Mouse (Mus musculus) layer of hippocampus, postnatal 14 days (tissue): Measurements from ENCODE around the gene Gpn3. TPM values are rescaled to one million over a fixed set of nuclear protein-coding genes. Genes with fewer than 3 reads are reported as not detected.

Source experiments
- DNase-seq, 2 experiments: peaks; one replicate each; pipeline ENCODE4 v3.0.0; 2021 to 2022; ENCODE audit warnings: low spot score in 2 of 2, mixed read lengths in 1 of 2
- total RNA-seq, 2 experiments: library from RNA; stranded (reverse); gene quantifications; 2 replicates each; pipeline ENCODE4 v1.2.3; 2021

The Gpn3 gene
- total RNA-seq, 2 experiments from 2014 or later = 26.8 to 27.2 TPM

DNA sequence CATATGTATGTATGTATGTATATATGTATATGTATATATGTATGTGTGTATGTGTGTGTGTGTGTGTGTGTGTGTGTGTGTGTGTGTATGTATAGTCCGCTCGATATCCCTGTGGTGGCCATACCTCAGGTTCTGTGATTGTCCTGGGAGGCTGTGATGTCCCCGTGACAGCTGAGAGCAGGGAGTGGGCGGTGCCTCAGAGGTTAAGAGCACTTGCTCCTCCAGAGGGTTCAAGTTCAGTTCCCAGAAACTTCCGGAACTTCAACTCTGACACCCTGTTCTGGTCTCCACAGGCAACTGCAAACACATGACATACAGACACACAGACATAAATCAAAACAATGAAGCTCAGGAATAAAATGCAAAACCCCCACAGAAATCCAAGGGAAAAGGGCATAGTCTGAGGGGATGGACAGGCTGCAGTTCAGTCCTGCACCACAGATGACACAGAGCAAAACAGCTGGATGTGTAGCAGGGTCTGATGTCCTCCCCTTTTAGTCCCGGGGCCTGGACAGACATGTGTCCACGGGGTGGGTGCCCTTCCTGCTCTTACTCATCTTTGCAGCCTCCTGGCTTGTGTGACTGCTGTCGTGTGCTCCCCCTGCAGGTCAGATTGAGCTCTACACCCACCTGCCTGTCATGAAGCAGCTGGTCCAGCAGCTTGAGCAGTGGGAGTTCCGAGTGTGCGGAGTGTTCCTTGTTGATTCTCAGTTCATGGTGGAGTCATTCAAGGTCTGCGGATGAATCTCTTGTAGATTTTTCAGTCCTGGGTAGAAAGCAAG, 7.9 kb downstream of the Gpn3 start:
- peak; percentile 78 to 85 for DNase-seq

GRCm38 (mm10) chr5:122390006-122390405, 18.3 kb downstream of the Gpn3 start:
- DNase-seq = no peak

DNA sequence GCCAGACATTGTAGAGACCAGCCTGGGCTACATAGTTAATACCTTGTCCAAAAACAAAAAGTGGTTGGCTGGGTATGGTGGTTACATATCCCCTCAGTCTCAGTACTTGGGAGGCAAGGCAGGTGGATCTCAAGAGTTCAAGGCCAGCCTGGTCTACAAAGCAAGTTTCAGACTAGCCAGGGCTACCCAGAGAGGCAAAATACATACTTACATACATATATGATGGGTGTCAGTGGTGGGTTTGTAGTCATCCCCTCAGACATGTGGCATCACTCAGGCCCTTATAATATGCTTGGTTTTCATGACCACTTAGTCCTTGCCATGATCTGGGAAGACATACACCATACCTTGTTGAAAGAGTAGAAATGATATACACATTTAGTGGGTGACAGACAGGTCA, 19.0 kb downstream of the Gpn3 start:
- no peak for DNase-seq

DNA sequence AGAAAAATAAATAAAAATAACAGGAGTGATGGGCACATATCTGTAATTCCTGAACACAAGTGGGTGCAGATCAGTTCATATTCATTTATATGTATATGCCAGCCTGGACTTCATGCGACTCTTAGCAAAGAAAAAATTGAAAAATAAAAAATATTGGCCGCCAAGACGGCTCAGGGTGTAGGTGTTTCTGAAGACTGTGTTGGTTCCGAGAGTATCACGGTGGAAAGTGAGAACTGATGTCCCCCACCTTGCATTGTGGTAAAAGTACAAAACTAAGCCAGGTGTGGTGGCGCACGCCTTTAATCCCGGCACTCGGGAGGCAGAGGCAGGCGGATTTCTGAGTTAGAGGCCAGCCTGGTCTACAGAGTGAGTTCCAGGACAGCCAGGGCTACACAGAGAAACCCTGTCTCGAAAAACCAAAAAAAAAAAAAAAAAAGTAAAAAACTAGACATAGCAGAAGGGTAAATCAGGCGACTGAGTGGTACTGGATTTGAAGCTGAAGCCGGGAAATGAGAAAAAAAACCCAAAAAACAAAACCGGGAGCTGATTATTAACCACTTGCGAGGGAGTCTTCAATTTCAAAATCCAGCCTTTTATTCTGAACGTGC, 19.6 kb downstream of the Gpn3 start:
- DNase-seq = no peak

DNA sequence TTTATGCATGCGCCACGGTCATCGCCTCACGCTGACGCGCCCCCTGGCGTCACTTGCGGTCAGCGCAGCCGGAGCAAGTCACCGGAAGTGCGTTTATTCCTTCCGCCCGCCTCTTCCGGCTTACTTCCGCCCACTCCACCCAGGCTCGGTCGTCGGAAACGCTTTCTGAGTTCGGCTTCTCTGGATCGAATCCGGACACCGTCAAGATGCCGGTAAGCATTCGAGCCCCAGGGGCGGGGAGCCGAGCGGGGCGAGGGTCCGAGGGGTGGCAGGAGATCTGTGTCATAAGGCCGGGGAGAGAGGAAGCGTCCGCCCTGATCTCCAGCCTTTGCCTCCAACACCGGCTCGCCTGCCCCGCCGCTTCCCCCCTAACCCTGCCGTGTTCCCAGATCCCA, 20.1 kb downstream of the Gpn3 start, which contains the start of gene Arpc3:
Gene Arpc3 (plus strand): TSS at position 93 of the 395 bp plus-strand sequence.
- peak; percentile 91 to 94 for DNase-seq

DNA sequence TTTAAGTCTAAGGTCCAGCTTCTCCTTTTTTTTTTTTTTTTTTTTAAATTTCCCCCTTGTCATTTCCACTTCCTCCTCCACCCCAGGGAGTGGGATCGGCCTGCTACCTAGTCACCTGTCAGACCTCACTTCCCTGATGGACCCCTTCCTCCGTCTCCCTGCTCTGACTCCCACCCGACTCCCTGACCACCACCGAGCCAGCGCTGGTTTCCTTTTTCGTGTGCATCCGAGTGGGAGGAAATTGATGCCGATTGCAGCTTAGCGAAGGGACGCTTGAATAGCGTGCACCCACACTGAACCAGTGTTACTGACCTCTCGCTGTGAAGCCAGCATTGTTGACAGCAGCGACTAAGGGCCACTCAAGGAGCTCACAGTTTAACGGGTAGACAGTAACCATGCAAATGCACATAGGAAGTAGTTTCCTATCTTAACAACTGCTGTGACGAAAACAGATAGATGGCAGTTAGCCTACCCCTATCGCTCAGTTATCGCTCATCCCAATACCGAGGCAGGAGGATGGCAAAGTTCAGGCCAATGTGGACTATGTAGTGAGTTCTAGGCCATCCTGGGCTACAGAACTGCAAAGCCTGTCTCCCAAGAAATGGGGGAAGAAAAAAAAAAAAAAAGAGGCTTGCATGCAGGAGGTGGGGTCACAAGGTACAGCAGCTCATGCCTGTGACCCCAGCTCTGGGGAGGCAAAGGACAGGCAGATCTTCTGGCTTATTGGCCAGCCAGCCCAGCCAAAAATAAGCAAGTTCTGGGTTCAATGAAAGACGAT, 20.7 kb downstream of the Gpn3 start:
- DNase-seq = peak in 1 of 2 experiments; percentile 22

DNA sequence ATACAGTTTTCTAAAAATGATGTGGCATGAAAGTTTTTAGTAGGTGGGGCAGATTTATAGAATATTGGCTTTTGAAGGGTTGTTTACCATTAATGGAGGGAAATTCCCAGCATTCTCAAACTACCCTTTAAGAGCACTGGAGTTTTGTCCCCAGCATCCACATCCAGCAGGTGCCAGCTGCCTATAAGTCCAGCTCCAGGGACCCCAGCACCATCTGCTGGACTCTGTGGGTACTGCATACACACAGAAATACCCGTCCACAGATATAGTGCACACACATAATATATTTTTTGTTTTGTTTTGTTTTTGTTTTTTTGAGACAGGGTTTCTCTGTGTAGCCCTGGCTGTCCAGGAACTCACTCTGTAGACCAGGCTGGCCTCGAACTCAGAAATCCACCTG, 22.2 kb downstream of the Gpn3 start:
- DNase-seq = peak; percentile 55 to 74

DNA sequence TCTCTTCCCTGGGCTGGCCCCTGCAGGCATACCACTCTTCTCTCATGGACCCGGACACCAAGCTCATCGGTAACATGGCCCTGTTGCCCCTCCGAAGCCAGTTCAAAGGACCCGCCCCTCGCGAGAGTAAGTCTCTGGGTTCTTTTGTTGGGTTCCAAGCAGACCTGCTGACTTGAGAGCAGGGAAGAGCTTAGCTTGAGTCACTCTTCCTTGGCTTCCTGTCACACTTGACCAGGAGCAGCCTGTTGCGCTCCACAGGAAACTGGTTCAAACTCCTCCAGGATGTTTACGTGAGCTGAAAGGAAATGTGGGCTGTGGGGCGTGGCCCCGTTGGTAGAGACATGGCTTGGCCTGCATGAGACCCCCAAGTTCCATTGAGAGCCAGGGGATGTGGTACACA, 25.1 kb downstream of the Gpn3 start:
- DNase-seq = no peak

DNA sequence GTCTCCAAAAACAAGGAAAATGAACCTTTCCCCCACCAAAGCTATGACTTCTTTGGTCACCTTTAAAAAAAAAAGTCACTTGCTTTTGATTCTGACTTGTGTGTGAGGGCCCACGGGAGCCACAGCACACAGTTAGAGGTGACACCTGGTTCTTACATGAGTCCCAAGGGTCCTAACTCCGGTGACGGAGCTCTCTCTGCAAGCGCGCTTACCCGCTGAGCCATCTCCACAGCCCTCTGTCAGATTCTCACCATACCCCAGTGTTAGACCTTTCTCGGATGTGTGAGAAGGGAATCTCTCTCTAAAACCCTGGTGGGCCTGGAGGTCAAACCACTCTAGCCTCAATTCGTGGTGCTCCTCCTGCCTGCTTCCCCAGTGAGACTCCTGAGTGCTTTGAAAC, 25.8 kb downstream of the Gpn3 start:
- no peak for DNase-seq

GRCm38 (mm10) chr5:122399871-122400270, 28.2 kb downstream of the Gpn3 start:
- no peak for DNase-seq

GRCm38 (mm10) chr5:122400628-122401302, 29.1 kb downstream of the Gpn3 start:
- peak; percentile 34 to 55 for DNase-seq

DNA sequence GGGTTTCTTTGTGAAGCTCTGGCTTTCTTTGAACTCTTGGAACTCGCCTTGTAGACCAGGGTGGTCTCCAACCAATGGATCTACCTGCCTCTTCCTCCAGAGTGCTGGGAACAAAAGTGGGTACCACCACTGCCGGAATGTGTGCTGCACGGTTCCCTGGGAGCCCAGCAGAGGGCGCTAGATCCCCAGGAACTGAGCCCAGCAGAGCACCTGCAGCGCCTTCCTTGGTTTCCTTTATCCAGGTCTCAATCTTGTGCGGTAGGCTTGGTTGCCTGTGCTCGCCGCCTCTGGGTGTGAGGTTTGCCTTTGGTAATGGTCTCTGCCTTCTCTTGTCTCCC, 29.6 kb downstream of the Gpn3 start:
- peak; percentile 65 to 72 for DNase-seq

DNA sequence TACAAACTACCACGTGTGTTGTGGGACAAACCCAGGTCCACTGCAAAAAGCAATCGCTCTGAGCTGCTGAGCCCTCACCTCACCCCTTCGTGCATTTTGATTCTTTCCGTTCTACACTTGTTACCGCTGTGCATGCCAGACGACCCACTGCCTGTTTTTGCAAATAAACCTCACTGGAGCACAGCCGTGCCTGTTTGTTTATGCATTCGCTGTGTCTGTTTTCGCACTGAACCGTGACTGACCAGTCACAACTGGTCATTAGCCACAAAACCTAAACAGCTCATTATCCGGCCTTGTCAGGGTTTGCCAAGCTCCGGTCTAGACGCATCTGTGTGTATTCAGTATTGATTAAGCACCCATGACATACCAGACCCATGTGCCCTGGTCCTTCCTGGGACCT, 30.5 kb downstream of the Gpn3 start:
- DNase-seq = no peak

GRCm38 (mm10) chr5:122402772-122403171, 31.1 kb downstream of the Gpn3 start:
- DNase-seq = peak; percentile 44 to 68

DNA sequence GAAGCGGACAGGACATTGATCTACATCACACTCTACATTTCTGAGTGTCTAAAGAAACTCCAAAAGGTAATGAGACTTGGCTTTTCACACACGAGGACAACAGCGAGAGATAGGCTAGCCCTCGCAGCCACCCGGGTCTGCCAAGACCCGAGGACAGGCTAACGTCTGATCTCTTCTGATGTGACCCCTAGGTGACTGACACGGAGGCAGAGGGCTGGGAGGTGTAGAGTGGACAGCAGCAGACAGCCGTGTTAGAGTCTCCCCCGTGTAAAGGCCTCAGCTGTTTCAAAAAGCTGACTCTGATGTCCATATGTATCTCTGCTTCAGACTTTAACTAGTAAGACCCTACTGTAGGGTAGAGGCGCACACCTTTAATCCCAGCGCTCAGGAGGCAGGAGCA, 31.7 kb downstream of the Gpn3 start:
- no peak for DNase-seq

GRCm38 (mm10) chr5:122405537-122405936, 33.9 kb downstream of the Gpn3 start:
- DNase-seq = no peak

DNA sequence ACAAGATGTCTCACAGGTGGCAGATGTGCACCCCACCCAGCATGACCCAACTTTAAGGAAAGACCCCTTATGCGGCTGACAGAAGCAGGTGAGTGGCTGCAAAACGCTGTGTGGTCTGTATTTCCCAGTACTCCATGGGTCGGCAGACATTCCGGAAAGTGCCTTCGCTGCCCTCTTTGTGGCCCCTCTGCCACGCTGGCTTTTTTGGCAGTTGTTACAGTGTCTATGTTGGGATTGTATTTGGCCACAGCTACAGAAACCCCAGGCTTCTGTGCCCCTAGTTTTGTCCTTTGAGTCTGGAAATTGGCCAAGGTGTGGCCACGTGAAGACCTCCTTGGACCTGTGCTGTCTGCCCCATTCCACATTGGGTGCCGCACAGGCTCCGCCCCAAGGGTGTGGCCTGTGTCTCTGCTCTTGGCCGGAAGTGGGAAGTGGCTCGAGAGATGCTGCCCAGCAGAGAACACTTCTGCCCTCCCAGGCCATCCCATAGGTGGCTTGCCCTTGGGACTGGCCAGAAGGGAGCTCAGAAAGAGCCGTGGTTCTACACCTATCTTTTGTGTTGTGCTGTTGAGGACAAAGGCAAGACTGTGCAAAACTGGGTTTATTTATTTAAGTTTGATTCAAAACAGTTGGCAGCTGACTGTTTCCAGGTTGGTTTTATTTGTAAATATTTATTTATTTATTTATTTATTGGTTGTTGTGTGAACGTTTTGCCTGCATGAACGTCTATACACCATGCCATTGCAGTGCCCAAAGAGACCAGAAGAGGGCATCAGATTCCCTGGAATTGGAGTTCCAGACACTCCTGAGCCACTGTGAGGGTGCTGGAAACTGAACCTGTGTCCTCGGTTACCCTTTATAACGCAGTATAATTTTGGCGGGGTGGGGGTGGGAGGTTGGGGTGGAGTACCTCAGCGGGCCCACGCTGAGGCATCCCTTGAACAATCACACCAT, 38.3 kb downstream of the Gpn3 start:
- DNase-seq = no peak

DNA sequence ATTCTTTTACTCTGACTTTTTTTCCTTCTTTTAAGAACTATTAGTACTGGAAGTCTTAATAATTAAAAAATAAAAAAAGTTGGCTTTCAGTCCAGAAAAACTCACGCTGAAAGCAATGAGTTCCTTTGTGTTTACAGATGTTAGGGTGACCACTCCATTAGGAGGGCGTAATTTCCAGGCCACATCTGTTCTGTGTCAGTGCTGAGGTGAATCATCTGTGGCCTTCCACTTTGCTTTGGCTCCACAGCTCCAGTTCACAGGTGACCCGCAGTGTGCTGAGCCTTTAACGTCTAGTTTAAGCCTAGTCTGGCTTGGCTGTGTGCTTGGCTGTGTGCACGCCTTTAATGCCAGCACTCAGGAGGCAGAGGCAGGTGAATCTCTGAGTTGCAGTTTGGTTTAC, 40.2 kb downstream of the Gpn3 start:
- DNase-seq = no peak

DNA sequence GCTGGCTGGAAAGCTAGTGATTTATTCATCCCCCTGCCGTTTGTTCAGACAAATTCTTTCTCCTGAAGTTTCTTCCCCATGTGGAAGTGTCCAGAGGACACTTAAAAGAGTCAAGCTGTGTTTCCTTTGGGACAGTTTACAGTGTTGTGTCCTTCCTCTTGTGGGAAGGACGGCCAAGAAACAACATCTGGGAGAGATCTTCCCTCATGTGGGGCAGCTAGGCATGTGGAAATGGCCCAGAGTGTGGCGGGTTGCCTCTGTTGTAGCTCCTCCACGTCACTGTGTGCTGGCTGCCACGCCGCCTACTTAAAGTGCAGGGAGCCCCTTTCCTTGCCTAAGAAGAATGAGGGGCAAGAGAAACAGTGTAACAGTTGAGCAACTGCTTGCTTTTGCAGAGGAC, 41.1 kb downstream of the Gpn3 start:
- DNase-seq = no peak

DNA sequence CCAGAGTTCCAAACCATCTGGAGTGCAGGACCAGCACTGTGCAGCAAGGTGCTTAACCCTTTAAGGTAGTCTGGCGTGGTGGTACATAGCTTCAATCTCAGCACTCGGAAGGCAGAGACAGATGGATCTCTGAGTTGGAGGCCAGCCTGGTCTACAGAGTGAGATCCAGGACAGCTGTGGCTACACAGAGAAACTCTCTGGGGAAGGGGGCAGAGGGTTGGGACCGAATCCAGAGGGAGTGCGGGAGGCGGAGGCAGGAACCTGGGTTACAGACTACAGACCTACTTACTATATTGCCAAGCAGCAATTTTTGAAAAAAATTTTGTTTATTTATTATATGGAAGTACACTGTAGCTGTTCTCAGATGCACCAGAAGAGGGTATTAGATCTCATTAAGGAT, 42.7 kb downstream of the Gpn3 start:
- no peak for DNase-seq
